Mouse (Mus musculus): ENCODE results near the gene Plxna3. TPM values are rescaled to one million over a fixed set of nuclear protein-coding genes. Genes with fewer than 3 reads are reported as not detected.

Gene Plxna3
- polyA plus RNA-seq, 1 experiment from 2014 or later = 48.2 TPM

DNA sequence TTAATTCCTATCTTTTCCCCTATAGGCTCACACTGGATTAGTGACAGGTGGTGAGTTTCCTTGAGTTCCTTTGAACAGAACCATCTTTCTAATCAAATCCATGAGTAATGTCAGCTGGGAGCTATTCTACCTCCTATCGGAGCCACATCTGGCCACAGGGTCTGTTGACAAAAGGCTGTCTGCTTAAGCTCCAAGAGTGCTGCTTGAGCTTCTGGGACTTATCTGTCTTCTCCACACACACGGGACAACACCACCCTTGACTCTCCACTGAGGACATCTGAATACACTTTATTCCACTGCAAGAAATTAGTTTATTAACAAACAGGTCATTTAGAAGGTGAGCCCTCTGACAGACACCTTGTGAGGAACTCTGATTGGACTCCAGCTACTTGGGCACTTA, 55.6 kb downstream of the Plxna3 start:
- WGBS = 90% methylated on average over 2 of the region's 2 CpGs
- no peak for ATAC-seq (ENCODE audit: low read depth)
- no peak overlapping the region for H3K9ac ChIP-seq

GRCm38 (mm10) chrX:74388153-74388552, 59.3 kb downstream of the Plxna3 start:
- no peaks in the 10 kb centered on the region for H3K9me3 ChIP-seq
- no peak overlapping the region for H3K4me2 ChIP-seq
- H3K36me3 ChIP-seq = 0 out of 2 replicates have a peak, but pooled peaks cover 17% of the 10 kb centered on the region
- H3K27ac ChIP-seq (replicated peaks) = no peak overlapping the region
- H3K27me3 ChIP-seq = no peaks in the 10 kb centered on the region
- no peak for ATAC-seq (ENCODE audit: low read depth)
- no peak overlapping the region for H3K9ac ChIP-seq
- H3K4me1 ChIP-seq (replicated peaks) = peaks cover 12% of the 10 kb centered on the region; the same call in 1 of the 2 replicates
- no peak overlapping the region for H3K4me3 ChIP-seq

More for the DNA sequence above, 55.6 kb downstream of the Plxna3 start:
- Histone ChIP-seq H3K4me2 (no peak overlapping the region), H3K27me3 (no peaks in the 10 kb centered on the region), H3K36me3 (0 out of 2 replicates have a peak, but pooled peaks cover 17% of the 10 kb centered on the region), H3K4me3 (no peak overlapping the region), H3K9me3 (no peaks in the 10 kb centered on the region), H3K27ac (replicated peaks) (no peak overlapping the region), H3K4me1 (replicated peaks) (no peaks in the 10 kb centered on the region)

DNA sequence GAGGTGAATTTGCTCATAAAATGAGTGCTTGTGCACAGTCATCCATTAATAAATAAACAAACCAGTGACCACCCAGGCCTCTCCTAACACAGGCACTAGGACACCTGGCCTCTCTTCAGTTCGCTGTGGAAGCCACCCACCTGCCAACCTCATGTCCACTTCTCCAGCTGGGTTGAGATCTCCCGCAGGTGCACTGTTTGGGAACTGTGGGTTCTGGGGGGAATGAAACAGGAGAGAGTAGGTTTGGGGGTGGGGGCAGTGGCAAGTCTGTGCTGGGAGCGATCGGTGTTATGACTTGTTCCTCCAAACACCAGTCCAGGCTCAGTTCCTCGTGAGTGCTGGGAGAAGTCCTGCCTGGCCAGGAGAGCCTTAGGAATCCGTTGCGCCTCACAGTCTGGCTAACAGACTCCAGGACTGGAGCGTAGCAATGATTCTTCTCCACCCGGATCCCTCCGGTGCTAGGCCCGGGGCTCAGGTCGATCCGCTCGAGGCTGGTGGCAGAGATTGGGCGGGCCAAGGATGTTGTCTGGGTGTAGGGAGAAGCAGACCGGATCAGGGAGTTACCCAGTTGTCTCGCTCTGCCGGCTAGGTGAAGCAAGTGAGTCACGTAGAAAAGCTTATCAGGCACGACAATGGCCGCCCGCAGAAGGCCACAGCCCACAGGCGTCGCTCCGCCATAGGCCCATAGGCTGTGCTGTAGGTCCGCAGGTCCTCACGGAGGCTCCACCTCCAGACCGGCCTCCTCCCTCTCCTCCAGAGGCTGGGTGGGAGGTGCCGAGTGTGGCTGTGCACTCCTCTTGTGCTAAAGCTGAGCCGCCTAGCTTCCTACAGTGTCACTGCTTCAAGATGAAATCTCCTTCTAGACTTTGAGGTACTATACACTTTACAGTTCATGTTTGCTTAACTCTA, 63.9 kb downstream of the Plxna3 start, which contains the start of the genes Fam3a and Ikbkg:
Gene Fam3a, minus strand, starts transcription at position 738 of the 909 bp plus-strand sequence.
Gene Ikbkg, plus strand, starts transcription at position 756 of the 909 bp plus-strand sequence.
- peaks cover 16% of the 10 kb centered on the region; the same call in 1 of the 2 replicates for H3K4me1 ChIP-seq (replicated peaks)
- H3K36me3 ChIP-seq = no peaks in the 10 kb centered on the region
- H3K27ac ChIP-seq (replicated peaks) = peak within 1 kb of the TSS; percentile 88
- H3K4me3 ChIP-seq = peak within 1 kb of the TSS; percentile 51
- WGBS = 22% methylated on average over 30 of the region's 30 CpGs
- peak within 1 kb of the TSS; percentile 79 for H3K9ac ChIP-seq
- no peaks in the 10 kb centered on the region for H3K27me3 ChIP-seq
- peak; percentile 100 for ATAC-seq (ENCODE audit: low read depth)
- H3K9me3 ChIP-seq = no peaks in the 10 kb centered on the region
- peak within 1 kb of the TSS; percentile 64 for H3K4me2 ChIP-seq

Small RNA genes within 50 kb of the gene (microRNA-seq; reads per million reads assigned to microRNA genes)
- gene Mir7092 = not detected

Other genes starting within 250 kb of the Plxna3 start
- gene Opn1mw, start 201.6 kb upstream of the Plxna3 start, polyA plus RNA-seq (2015; fragmentation: Nextera tagmentation; extraction: Ambion mirVana) = not detected in 2 replicates
- gene Mecp2, start 193.7 kb upstream of the Plxna3 start, polyA plus RNA-seq (2015; fragmentation: Nextera tagmentation; extraction: Ambion mirVana) = 12.9 and 15.4 TPM in 2 replicates
- not detected in 2 replicates for gene Tex28, start 161.2 kb upstream of the Plxna3 start, polyA plus RNA-seq (2015; fragmentation: Nextera tagmentation; extraction: Ambion mirVana)
- gene Tktl1, start 151.8 kb upstream of the Plxna3 start, polyA plus RNA-seq (2015; fragmentation: Nextera tagmentation; extraction: Ambion mirVana) = 0.07 TPM in 1 of 2 replicates, not detected in the other
- 90.3 and 102 TPM in 2 replicates for gene Flna, start 79.2 kb upstream of the Plxna3 start, polyA plus RNA-seq (2015; fragmentation: Nextera tagmentation; extraction: Ambion mirVana)
- gene Emd, start 74.4 kb upstream of the Plxna3 start, polyA plus RNA-seq (2015; fragmentation: Nextera tagmentation; extraction: Ambion mirVana) = 16.3 and 16.6 TPM in 2 replicates
- 582 and 609 TPM in 2 replicates for gene Rpl10, start 58.3 kb upstream of the Plxna3 start, polyA plus RNA-seq (2015; fragmentation: Nextera tagmentation; extraction: Ambion mirVana)
- gene Taz, start 47.2 kb upstream of the Plxna3 start, polyA plus RNA-seq (2015; fragmentation: Nextera tagmentation; extraction: Ambion mirVana) = 80.2 and 86.0 TPM in 2 replicates
- 3.4 and 4.5 TPM in 2 replicates for gene Dnase1l1, start 46.7 kb upstream of the Plxna3 start, polyA plus RNA-seq (2015; fragmentation: Nextera tagmentation; extraction: Ambion mirVana)
- 215 and 225 TPM in 2 replicates for gene Atp6ap1, start 32.0 kb upstream of the Plxna3 start, polyA plus RNA-seq (2015; fragmentation: Nextera tagmentation; extraction: Ambion mirVana)
- 915 and 943 TPM in 2 replicates for gene Gdi1, start 24.1 kb upstream of the Plxna3 start, polyA plus RNA-seq (2015; fragmentation: Nextera tagmentation; extraction: Ambion mirVana)
- gene Fam50a, start 16.0 kb upstream of the Plxna3 start, polyA plus RNA-seq (2015; fragmentation: Nextera tagmentation; extraction: Ambion mirVana) = 54.7 and 59.9 TPM in 2 replicates
- 70.6 and 80.4 TPM in 2 replicates for gene Lage3, start 24.6 kb downstream of the Plxna3 start, polyA plus RNA-seq (2015; fragmentation: Nextera tagmentation; extraction: Ambion mirVana)
- gene Ubl4a, start 44.2 kb downstream of the Plxna3 start, polyA plus RNA-seq (2015; fragmentation: Nextera tagmentation; extraction: Ambion mirVana) = 63.6 and 66.3 TPM in 2 replicates
- 6.8 and 8.4 TPM in 2 replicates for gene Slc10a3, start 44.3 kb downstream of the Plxna3 start, polyA plus RNA-seq (2015; fragmentation: Nextera tagmentation; extraction: Ambion mirVana)
- 32.0 and 34.4 TPM in 2 replicates for gene Fam3a, start 64.2 kb downstream of the Plxna3 start, polyA plus RNA-seq (2015; fragmentation: Nextera tagmentation; extraction: Ambion mirVana)
- 16.7 and 16.8 TPM in 2 replicates for gene Ikbkg, start 64.2 kb downstream of the Plxna3 start, polyA plus RNA-seq (2015; fragmentation: Nextera tagmentation; extraction: Ambion mirVana)
- 53.6 and 54.0 TPM in 2 replicates for gene G6pdx, start 100.1 kb downstream of the Plxna3 start, polyA plus RNA-seq (2015; fragmentation: Nextera tagmentation; extraction: Ambion mirVana)
- 0.52 TPM in 1 of 2 replicates, not detected in the other for gene Gm6880, start 152.3 kb downstream of the Plxna3 start, polyA plus RNA-seq (2015; fragmentation: Nextera tagmentation; extraction: Ambion mirVana)
- not detected in 2 replicates for gene Olfr1326-ps1, start 245.8 kb downstream of the Plxna3 start, polyA plus RNA-seq (2015; fragmentation: Nextera tagmentation; extraction: Ambion mirVana)

All from neural tube, embryonic 13.5 days (tissue).